Mouse (Mus musculus) erythroblast, embryonic 14.5 days (primary cell): ENCODE data around the gene Tmem204.

Experiments
- GATA1 ChIP-seq: IDR thresholded peaks from 2 replicates; pipeline ENCODE4 v1.6.1; 2012; ENCODE audit warnings: low read length, inconsistent platforms, mixed read lengths
- TAL1 ChIP-seq: IDR thresholded peaks from 3 replicates; pipeline ENCODE4 v1.6.1; 2012; ENCODE audit warnings: low read length, inconsistent platforms, mixed read lengths

- TF ChIP-seq GATA1 (no peak), TAL1 (no peak)
Observed at GRCm38 (mm10) chr17:25127681-25128080, 44.3 kb upstream of the Tmem204 start.
